Mouse (Mus musculus): Measurements from ENCODE around the gene Flrt1. TPM values are rescaled to one million over a fixed set of nuclear protein-coding genes. Genes with fewer than 3 reads are reported as not detected.

The Flrt1 gene
- polyA plus RNA-seq, 1 experiment from 2014 or later = 12.0 TPM

DNA sequence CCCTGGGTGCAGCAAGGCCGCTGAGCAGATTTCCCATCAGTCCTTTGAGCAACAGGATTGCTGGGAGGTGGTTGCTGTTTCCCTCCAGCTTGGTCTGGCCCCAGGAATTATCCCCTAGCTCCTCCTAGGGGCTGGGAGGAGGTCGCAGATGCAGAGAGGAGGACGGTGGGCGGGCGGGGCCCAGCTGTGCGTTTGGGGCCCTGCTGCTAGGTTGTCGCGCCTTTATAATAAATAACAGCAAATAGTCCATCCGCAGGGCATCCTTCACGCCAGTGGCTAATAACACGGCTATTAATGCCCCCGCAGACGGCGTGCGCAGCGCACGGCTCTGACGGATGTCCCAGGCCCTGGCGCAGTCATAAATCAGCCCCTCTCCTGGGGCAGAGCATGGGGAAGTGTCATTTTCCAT, 1.5 kb downstream of the Flrt1 start:
- peak overlapping the region; percentile 27 for H3K9ac ChIP-seq (ENCODE audit: low read depth, low read length)
- no peak overlapping the region for H3K27ac ChIP-seq (ENCODE audit: low read length)
- H3K27me3 ChIP-seq (ENCODE audit: control insufficient read depth, insufficient read depth, low read depth, low read length) = peaks cover 3% of the 10 kb centered on the region; the same call in 1 of the 2 replicates
- ATAC-seq = 0 out of 2 replicates have a peak, but pooled peaks have one; percentile 19
- H3K4me1 ChIP-seq (ENCODE audit: control insufficient read depth, insufficient read depth, low read length) = peaks cover 26% of the 10 kb centered on the region
- H3K9me3 ChIP-seq (replicated peaks; ENCODE audit: control insufficient read depth, low read length, poor library complexity, severe bottlenecking) = no peaks in the 10 kb centered on the region
- H3K4me2 ChIP-seq (ENCODE audit: low read length) = peak overlapping the region; percentile 10; the same call in 1 of the 2 replicates
- H3K4me3 ChIP-seq (ENCODE audit: low read depth, low read length) = no peak overlapping the region
- WGBS = 13% methylated on average over 19 of the region's 19 CpGs
- H3K36me3 ChIP-seq (ENCODE audit: control insufficient read depth, insufficient read depth, low read length) = no peaks in the 10 kb centered on the region

DNA sequence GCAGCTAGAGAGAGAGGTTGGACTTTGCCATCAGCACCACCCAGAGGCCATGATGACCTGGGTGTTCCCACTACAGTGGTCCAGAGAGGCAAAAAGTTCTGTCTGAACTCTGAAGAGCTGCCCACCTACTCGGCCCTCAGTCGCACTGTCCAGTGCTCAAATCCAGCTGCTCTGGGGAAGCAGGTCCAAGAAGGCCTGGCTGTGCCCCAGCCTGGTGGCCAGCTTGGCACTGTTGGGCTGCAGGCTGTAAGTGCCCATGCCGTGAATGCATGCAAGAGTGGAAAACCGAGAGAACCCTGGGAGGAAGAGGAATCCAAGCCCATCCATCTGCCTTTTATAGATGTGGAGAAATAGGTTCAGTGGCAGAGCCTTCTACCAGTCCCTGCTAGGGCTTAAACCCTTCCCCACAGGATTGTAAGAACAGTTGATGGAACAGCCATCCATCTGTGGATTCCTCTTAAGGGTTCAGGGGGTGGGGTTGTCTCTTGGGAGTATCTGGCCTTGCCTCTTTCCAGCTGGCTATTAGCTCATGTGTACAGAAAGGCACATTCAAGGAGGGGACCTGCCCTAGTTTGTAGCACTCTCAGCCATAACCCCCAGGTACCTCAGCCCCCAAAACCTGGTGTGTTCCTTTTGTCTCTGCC, 2.1 kb downstream of the Flrt1 start:
- no peaks in the 10 kb centered on the region for H3K36me3 ChIP-seq (ENCODE audit: control insufficient read depth, insufficient read depth, low read length)
- H3K27ac ChIP-seq (ENCODE audit: low read length) = no peak overlapping the region
- 0 out of 2 replicates have a peak, but pooled peaks have one; percentile 7 for ATAC-seq
- H3K27me3 ChIP-seq (ENCODE audit: control insufficient read depth, insufficient read depth, low read depth, low read length) = peaks cover 3% of the 10 kb centered on the region; the same call in 1 of the 2 replicates
- H3K4me1 ChIP-seq (ENCODE audit: control insufficient read depth, insufficient read depth, low read length) = peaks cover 26% of the 10 kb centered on the region
- no peak overlapping the region for H3K4me3 ChIP-seq (ENCODE audit: low read depth, low read length)
- H3K9ac ChIP-seq (ENCODE audit: low read depth, low read length) = peak overlapping the region; percentile 27; the same call in 1 of the 2 replicates
- WGBS = 56% methylated on average over 4 of the region's 4 CpGs
- H3K4me2 ChIP-seq (ENCODE audit: low read length) = no peak overlapping the region
- no peaks in the 10 kb centered on the region for H3K9me3 ChIP-seq (replicated peaks; ENCODE audit: control insufficient read depth, low read length, poor library complexity, severe bottlenecking)

- Histone ChIP-seq H3K36me3 (ENCODE audit: control insufficient read depth, insufficient read depth, low read length) (no peaks in the 10 kb centered on the region), H3K4me3 (ENCODE audit: low read depth, low read length) (no peak overlapping the region), H3K27me3 (ENCODE audit: control insufficient read depth, insufficient read depth, low read depth, low read length) (peaks cover 3% of the 10 kb centered on the region; the same call in 1 of the 2 replicates), H3K9ac (ENCODE audit: low read depth, low read length) (no peak overlapping the region), H3K4me1 (ENCODE audit: control insufficient read depth, insufficient read depth, low read length) (peaks cover 26% of the 10 kb centered on the region), H3K4me2 (ENCODE audit: low read length) (no peak overlapping the region), H3K9me3 (replicated peaks; ENCODE audit: control insufficient read depth, low read length, poor library complexity, severe bottlenecking) (no peaks in the 10 kb centered on the region), H3K27ac (ENCODE audit: low read length) (no peak overlapping the region)
- ATAC-seq = no peak
- WGBS = 50% methylated on average over 10 of the region's 10 CpGs
These were observed 3.5 kb downstream of the Flrt1 start for GRCm38 (mm10) chr19:7102039-7102438.

DNA sequence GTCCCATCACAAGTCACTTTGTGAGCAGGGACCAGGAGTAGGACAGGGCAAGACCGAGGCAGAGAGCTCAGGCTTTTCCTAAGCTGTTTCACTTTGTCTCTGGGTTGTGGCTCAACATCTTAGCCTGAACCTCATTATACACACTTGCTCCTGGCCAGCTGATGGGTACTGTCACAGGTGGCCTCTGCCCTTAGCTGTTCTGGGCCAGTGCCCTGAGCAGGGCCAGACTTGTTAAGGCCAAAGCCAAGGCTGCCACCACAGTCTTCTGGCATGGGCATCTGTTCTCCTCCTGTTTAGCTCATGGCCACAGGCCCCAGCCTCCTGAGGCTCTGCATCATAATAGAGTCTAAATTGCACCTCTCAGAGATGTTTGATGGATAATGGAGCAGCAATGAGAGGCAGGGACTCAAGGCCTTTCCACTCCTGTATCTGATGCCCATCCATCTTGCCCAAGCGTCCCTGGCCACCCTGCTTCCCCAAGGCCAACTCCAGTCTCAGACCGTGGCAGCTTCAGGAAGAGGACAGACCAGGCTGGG, 5.8 kb downstream of the Flrt1 start:
- no peaks in the 10 kb centered on the region; the same call in 1 of the 2 replicates for H3K27me3 ChIP-seq (ENCODE audit: control insufficient read depth, insufficient read depth, low read depth, low read length)
- H3K4me2 ChIP-seq (ENCODE audit: low read length) = no peak overlapping the region
- no peak for ATAC-seq
- H3K27ac ChIP-seq (ENCODE audit: low read length) = no peak overlapping the region
- no peak overlapping the region for H3K4me3 ChIP-seq (ENCODE audit: low read depth, low read length)
- no peaks in the 10 kb centered on the region for H3K9me3 ChIP-seq (replicated peaks; ENCODE audit: control insufficient read depth, low read length, poor library complexity, severe bottlenecking)
- H3K4me1 ChIP-seq (ENCODE audit: control insufficient read depth, insufficient read depth, low read length) = peaks cover 21% of the 10 kb centered on the region
- no peak overlapping the region for H3K9ac ChIP-seq (ENCODE audit: low read depth, low read length)
- WGBS = 81% methylated on average over 3 of the region's 3 CpGs
- H3K36me3 ChIP-seq (ENCODE audit: control insufficient read depth, insufficient read depth, low read length) = no peaks in the 10 kb centered on the region; the same call in 1 of the 2 replicates

DNA sequence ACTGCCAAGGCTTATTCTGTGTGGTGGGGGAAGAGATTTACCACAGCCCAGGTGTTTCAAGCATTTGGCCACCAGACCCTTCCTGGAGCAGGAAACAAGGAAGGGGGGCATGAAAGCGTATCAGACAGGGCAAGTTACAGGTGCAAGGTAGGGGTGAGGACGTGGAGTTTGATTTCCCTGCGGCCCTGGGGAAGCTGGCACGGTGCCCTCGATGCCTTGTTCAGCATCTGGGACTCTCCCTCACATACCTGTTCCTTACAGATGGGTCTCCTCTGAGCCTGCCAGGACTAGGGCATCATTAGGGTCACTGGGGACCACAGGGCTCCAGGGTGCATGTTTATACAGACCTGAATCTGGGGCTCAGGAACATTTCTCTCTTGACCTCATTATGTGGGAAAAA, 12.8 kb downstream of the Flrt1 start:
- no peak overlapping the region for H3K4me2 ChIP-seq (ENCODE audit: low read length)
- no peaks in the 10 kb centered on the region for H3K9me3 ChIP-seq (replicated peaks; ENCODE audit: control insufficient read depth, low read length, poor library complexity, severe bottlenecking)
- 74% methylated on average over 5 of the region's 5 CpGs for WGBS
- no peaks in the 10 kb centered on the region; the same call in 1 of the 2 replicates for H3K36me3 ChIP-seq (ENCODE audit: control insufficient read depth, insufficient read depth, low read length)
- no peak overlapping the region for H3K27ac ChIP-seq (ENCODE audit: low read length)
- H3K4me1 ChIP-seq (ENCODE audit: control insufficient read depth, insufficient read depth, low read length) = peaks cover 46% of the 10 kb centered on the region
- no peak overlapping the region for H3K9ac ChIP-seq (ENCODE audit: low read depth, low read length)
- H3K4me3 ChIP-seq (ENCODE audit: low read depth, low read length) = no peak overlapping the region
- ATAC-seq = no peak
- H3K27me3 ChIP-seq (ENCODE audit: control insufficient read depth, insufficient read depth, low read depth, low read length) = no peaks in the 10 kb centered on the region

DNA sequence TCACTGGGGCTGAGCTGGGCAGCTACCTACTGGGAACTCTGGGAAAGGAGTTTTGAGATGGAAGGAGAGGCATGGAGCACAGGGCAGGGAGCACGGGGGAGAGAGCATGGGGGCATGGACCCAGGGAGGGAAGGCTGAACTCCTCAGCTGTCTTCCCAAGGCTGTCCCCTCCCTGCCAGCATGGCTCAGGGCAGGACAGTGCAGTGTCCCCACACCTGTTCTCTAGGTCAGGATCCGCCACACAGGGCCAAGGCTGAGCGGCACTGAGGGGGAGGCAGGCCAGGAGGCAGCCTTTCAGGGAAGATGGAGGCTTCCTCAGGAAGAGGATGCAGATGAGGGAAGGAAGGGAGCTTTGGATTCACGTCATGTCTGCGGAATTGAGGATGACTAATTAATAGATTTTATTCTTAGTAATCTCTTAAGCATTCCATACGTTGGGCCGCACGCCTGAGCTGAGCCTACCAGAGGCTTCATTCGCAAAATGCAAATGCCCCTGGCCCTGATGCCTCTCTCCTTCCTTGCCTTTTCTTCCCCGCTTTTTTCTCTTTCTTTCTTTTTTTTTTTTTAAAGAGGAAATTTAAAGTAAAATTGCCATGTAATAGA, 14.0 kb downstream of the Flrt1 start:
- Histone ChIP-seq H3K27ac (ENCODE audit: low read length) (peak overlapping the region; percentile 74), H3K27me3 (ENCODE audit: control insufficient read depth, insufficient read depth, low read depth, low read length) (no peaks in the 10 kb centered on the region), H3K9me3 (replicated peaks; ENCODE audit: control insufficient read depth, low read length, poor library complexity, severe bottlenecking) (no peaks in the 10 kb centered on the region), H3K9ac (ENCODE audit: low read depth, low read length) (0 out of 2 replicates have a peak overlapping the region, but pooled peaks have one; percentile 5), H3K4me1 (ENCODE audit: control insufficient read depth, insufficient read depth, low read length) (peaks cover 46% of the 10 kb centered on the region), H3K4me2 (ENCODE audit: low read length) (no peak overlapping the region), H3K4me3 (ENCODE audit: low read depth, low read length) (no peak overlapping the region), H3K36me3 (ENCODE audit: control insufficient read depth, insufficient read depth, low read length) (no peaks in the 10 kb centered on the region; the same call in 1 of the 2 replicates)
- ATAC-seq = peak; percentile 44; the same call in 1 of the 2 replicates
- WGBS = 30% methylated on average over 10 of the region's 10 CpGs

DNA sequence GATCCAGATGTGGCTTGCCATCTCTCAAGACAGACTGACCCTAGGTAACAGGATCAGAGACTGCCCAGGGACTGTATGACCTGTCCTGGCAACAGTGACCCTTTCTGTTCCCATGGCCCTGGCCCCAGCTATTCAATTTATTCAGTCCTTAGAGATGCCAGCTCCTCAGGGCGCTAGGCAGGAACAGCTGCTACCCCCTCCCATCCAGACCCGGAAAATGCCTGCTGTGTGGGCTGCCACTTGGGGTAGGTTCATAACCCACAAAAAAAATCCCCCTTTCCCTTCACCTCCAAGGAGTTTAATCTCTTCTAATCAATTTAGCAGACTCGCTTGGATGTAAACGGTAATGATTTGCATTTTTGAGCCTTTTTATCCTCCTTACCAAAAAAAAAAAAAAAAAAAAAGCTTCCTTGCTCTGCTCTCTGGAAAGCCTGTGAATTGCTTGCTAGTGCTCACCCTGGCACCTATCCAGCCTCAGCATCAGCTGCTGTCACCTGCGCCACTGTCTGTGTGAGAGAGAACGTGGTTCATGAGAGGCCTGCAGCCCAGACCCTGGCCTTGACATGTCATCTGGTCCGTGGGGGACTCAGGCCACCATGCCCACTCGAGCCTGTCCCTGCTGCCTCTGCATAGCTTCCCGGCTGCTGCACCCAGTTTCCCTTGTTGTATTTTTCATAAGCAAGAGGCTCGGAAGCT, 15.0 kb downstream of the Flrt1 start:
- Histone ChIP-seq H3K9ac (ENCODE audit: low read depth, low read length) (peak overlapping the region; percentile 27; the same call in 1 of the 2 replicates), H3K4me1 (ENCODE audit: control insufficient read depth, insufficient read depth, low read length) (peaks cover 46% of the 10 kb centered on the region), H3K4me2 (ENCODE audit: low read length) (no peak overlapping the region), H3K4me3 (ENCODE audit: low read depth, low read length) (no peak overlapping the region), H3K36me3 (ENCODE audit: control insufficient read depth, insufficient read depth, low read length) (no peaks in the 10 kb centered on the region; the same call in 1 of the 2 replicates), H3K27me3 (ENCODE audit: control insufficient read depth, insufficient read depth, low read depth, low read length) (no peaks in the 10 kb centered on the region), H3K9me3 (replicated peaks; ENCODE audit: control insufficient read depth, low read length, poor library complexity, severe bottlenecking) (no peaks in the 10 kb centered on the region), H3K27ac (ENCODE audit: low read length) (peak overlapping the region; percentile 74)
- WGBS = 10% methylated on average over 10 of the region's 10 CpGs
- ATAC-seq = peak; percentile 16

- no peaks in the 10 kb centered on the region for H3K27me3 ChIP-seq (ENCODE audit: control insufficient read depth, insufficient read depth, low read depth, low read length)
- ATAC-seq = no peak
- H3K9ac ChIP-seq (ENCODE audit: low read depth, low read length) = no peak overlapping the region
- 33% methylated on average over 7 of the region's 7 CpGs for WGBS
- no peaks in the 10 kb centered on the region for H3K9me3 ChIP-seq (replicated peaks; ENCODE audit: control insufficient read depth, low read length, poor library complexity, severe bottlenecking)
- H3K4me1 ChIP-seq (ENCODE audit: control insufficient read depth, insufficient read depth, low read length) = peaks cover 51% of the 10 kb centered on the region
- H3K36me3 ChIP-seq (ENCODE audit: control insufficient read depth, insufficient read depth, low read length) = no peaks in the 10 kb centered on the region
- no peak overlapping the region for H3K4me3 ChIP-seq (ENCODE audit: low read depth, low read length)
- peak overlapping the region; percentile 74 for H3K27ac ChIP-seq (ENCODE audit: low read length)
- H3K4me2 ChIP-seq (ENCODE audit: low read length) = no peak overlapping the region
These were observed 15.7 kb downstream of the Flrt1 start for GRCm38 (mm10) chr19:7089842-7090251.

Measured in midbrain, embryonic 16.5 days (tissue).